Mouse (Mus musculus) bone marrow, adult 2 months (tissue): ENCODE measurements around the gene Camkmt.

Experiments used
- CTCF ChIP-seq: fragments of 200-500 bp; IDR thresholded peaks from 2 replicates; pipeline ENCODE4 v1.5.1; 2011; ENCODE audit warnings: low read length, control low read depth; ENCODE audit not compliant: control insufficient read depth, insufficient read depth
- POLR2A ChIP-seq: fragments of 200-500 bp; IDR thresholded peaks from 2 replicates; pipeline ENCODE4 v1.6.1; 2011; ENCODE audit warnings: low read depth, mild to moderate bottlenecking, control low read depth, low read length, borderline replicate concordance; ENCODE audit not compliant: control insufficient read depth

GRCm38 (mm10) chr17:85266831-85267422, 176.6 kb downstream of the Camkmt start:
- TF ChIP-seq CTCF, result no peak
- no peak for TF ChIP-seq POLR2A
